Mouse (Mus musculus): Measurements from ENCODE around the gene Phf11d. TPM values are rescaled to one million over a fixed set of nuclear protein-coding genes. Genes with fewer than 3 reads are reported as not detected.

Gene Phf11d
- 1.6 and 1.8 TPM in 2 replicates for polyA plus RNA-seq (2012; rRNA removed)

DNA sequence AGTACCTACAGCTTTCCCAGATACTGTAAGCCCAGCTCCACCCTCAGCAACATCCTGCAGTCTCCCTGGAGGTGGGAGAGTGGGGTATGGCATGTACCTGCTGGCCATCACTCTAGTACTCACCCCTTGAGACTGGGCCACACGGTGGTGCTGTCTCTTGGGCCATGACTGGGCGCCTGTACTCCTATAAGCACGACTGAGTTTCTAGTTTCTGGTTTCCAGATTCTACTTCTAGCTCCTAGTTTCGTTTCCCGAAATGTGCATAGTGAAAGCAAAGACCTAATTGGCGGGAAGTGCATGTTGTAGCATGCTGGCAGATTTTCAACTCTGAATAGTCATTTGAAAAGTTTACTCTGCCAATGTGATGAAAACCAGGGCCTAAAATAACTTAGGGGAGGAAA lies at the start of gene Phf11d:
Gene Phf11d (minus strand): TSS at position 227 of the 401 bp plus-strand sequence.

DNA sequence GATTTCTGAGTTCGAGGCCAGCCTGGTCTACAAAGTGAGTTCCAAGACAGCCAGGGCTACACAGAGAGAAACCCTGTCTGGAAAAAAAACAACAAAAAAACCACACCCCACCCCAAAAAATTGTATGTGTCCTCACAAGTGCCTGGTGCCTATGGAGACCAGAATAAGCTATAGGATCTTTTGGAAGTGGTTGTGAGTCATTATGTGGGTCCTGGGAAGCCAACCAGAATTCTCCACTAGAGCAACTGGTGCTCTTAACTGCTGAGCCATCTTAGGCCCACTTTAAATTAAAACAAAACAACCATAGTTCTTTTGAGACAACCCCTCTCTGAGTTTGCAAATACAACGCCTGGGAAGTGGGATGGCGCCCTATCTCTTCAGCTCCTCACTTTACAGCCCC lies 30.0 kb upstream of the Phf11d start, which contains the start of gene Phf11c:
Gene Phf11c (minus strand): TSS at position 101 of the 400 bp plus-strand sequence.

DNA sequence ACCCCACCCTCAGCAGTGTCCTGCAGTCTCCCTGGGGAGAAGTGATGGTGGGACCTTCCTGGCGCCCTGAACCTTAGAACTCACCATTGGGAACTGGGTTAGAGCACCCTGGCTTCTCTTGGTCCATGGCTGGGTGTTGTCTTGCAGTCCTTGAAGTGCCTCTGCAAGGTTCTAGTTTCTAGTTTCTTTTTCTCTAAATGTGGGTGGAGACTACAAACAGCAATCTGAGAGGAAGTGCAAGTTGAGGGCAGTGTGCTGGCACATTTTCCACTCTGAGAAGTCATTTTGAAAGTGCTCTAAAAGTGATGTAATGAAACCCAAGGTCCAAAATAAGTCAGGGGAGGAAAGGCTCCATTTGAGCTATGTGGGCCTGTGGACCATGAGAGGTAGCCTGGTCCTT lies 24.1 kb downstream of the Phf11d start, which contains the start of gene Phf11b:
Gene Phf11b (minus strand): TSS at position 163 of the 400 bp plus-strand sequence.

Other genes with a start within 250 kb of the Phf11d start
- gene 1700129C05Rik, start 222.6 kb downstream of the Phf11d start, polyA plus RNA-seq (2012; rRNA removed): not detected in 2 replicates
- not detected in 2 replicates for gene Gm5142, start 186.7 kb downstream of the Phf11d start, polyA plus RNA-seq (2012; rRNA removed)
- gene Rcbtb1, start 164.3 kb downstream of the Phf11d start, polyA plus RNA-seq (2012; rRNA removed): 4.5 and 6.6 TPM in 2 replicates
- not detected in 2 replicates for gene Gm6904, start 105.3 kb downstream of the Phf11d start, polyA plus RNA-seq (2012; rRNA removed)
- gene Phf11a, start 67.9 kb downstream of the Phf11d start, polyA plus RNA-seq (2012; rRNA removed): 0.05 and 0.15 TPM in 2 replicates
- 0.05 TPM in 1 of 2 replicates, not detected in the other for gene Phf11b, start 24.1 kb downstream of the Phf11d start, polyA plus RNA-seq (2012; rRNA removed)
- gene Phf11c, start 29.9 kb upstream of the Phf11d start, polyA plus RNA-seq (2012; rRNA removed): 0.02 and 0.04 TPM in 2 replicates
- gene Setdb2, start 75.4 kb upstream of the Phf11d start, polyA plus RNA-seq (2012; rRNA removed): 2.6 and 3.1 TPM in 2 replicates
- 2.8 and 3.4 TPM in 2 replicates for gene Cab39l, start 75.5 kb upstream of the Phf11d start, polyA plus RNA-seq (2012; rRNA removed)
- 0.47 and 1.3 TPM in 2 replicates for gene Cdadc1, start 232.5 kb upstream of the Phf11d start, polyA plus RNA-seq (2012; rRNA removed)